Mouse (Mus musculus): Measurements from ENCODE around the gene Moxd2. TPM values are rescaled to one million over a fixed set of nuclear protein-coding genes. Genes with fewer than 3 reads are reported as not detected.

Gene Moxd2
- polyA plus RNA-seq (2015; fragmentation: Nextera tagmentation; extraction: Ambion mirVana) = not detected in 2 replicates

DNA sequence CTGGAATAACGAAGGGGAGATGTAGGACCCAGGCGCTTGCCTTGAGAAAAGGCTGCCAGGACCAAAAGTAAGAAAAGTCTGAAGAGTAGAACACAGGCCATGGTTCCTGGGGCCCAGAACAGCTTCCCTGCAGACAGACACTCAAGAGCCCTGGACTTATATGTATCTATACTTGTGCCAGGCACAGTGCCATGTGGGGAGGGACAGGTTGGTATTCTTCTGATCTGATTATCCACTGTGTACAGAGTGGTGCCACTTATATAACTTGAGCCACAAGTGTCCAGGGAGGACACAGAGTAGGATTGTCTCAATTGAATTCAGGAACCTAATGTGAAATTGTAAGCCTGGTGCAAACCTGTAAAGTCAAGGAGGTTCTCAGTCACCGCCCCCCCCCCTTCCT lies at the start of gene Moxd2:
Moxd2 (minus strand) TSS at position 101 of the 400 bp plus-strand sequence.
- Histone ChIP-seq H3K9me3 (ENCODE audit: control insufficient read depth, low read length) (no peaks in the 10 kb centered on the region), H3K4me3 (ENCODE audit: low read length) (no peak within 1 kb of the TSS), H3K4me1 (ENCODE audit: control insufficient read depth, insufficient read depth, low read depth, low read length) (no peaks in the 10 kb centered on the region), H3K4me2 (ENCODE audit: low read length) (no peak within 1 kb of the TSS), H3K36me3 (ENCODE audit: control insufficient read depth, insufficient read depth, low read length) (no peaks in the 10 kb centered on the region), H3K27ac (ENCODE audit: low read depth, low read length) (no peak within 1 kb of the TSS), H3K9ac (ENCODE audit: low read depth, low read length) (no peak within 1 kb of the TSS), H3K27me3 (replicated peaks; ENCODE audit: control insufficient read depth, insufficient read depth, low read length) (no peaks in the 10 kb centered on the region)
- no peak for ATAC-seq
- WGBS = 95% methylated on average over 3 of the region's 3 CpGs

DNA sequence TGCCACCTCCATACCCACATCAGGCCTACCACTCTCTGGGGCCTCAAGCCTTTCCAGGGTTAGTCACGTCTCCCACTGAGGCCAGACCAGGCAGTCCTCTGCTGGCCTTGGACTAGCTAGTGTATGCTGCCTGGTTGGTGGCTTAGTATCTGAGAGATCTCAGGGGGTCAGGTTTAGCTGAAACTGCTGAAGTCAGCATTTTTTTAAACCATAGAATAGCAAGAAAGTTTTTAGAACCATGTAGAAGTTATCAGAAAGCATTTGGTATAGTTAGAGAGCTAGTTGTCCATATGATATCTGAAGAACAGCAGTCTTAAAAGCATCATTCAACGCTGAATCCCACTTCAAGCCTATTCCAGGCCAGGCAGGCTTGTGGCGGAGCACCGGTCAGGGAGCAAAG lies 32.7 kb upstream of the Moxd2 start:
- H3K4me3 ChIP-seq (ENCODE audit: low read length) = no peak overlapping the region
- H3K36me3 ChIP-seq (ENCODE audit: control insufficient read depth, insufficient read depth, low read length) = no peaks in the 10 kb centered on the region
- no peak overlapping the region for H3K9ac ChIP-seq (ENCODE audit: low read depth, low read length)
- no peak overlapping the region for H3K4me2 ChIP-seq (ENCODE audit: low read length)
- H3K27me3 ChIP-seq (replicated peaks; ENCODE audit: control insufficient read depth, insufficient read depth, low read length) = no peaks in the 10 kb centered on the region
- ATAC-seq = no peak
- no peaks in the 10 kb centered on the region for H3K4me1 ChIP-seq (ENCODE audit: control insufficient read depth, insufficient read depth, low read depth, low read length)
- no peak overlapping the region for H3K27ac ChIP-seq (ENCODE audit: low read depth, low read length)
- WGBS = 81% methylated on average over 4 of the region's 4 CpGs
- H3K9me3 ChIP-seq (ENCODE audit: control insufficient read depth, low read length) = no peaks in the 10 kb centered on the region

DNA sequence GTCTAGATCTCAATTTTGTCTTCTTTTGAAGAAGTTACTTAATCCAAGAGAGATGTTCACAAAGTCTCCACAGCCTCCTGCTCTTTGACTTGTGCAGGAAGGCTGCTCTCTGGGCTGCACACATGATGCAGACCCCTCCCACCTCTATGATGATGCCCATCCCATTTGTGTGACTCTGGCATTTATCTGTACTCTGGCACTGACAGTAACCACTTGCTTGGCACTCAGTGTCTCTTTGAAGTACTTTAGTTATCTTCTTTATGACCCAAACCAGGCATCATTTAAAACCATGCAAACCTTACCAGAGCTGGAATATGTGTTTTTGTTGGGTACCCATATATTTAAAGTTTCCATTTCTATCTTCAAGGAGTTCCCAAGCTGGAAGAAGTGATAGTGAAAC lies 13.0 kb upstream of the Moxd2 start, which contains the start of gene Prss58:
Prss58 (minus strand) TSS at position 101 of the 400 bp plus-strand sequence.
- Histone ChIP-seq H3K36me3 (ENCODE audit: control insufficient read depth, insufficient read depth, low read length) (no peaks in the 10 kb centered on the region), H3K4me1 (ENCODE audit: control insufficient read depth, insufficient read depth, low read depth, low read length) (no peaks in the 10 kb centered on the region), H3K4me3 (ENCODE audit: low read length) (no peak within 1 kb of the TSS), H3K27me3 (replicated peaks; ENCODE audit: control insufficient read depth, insufficient read depth, low read length) (no peaks in the 10 kb centered on the region), H3K9ac (ENCODE audit: low read depth, low read length) (no peak within 1 kb of the TSS), H3K9me3 (ENCODE audit: control insufficient read depth, low read length) (no peaks in the 10 kb centered on the region), H3K27ac (ENCODE audit: low read depth, low read length) (no peak within 1 kb of the TSS), H3K4me2 (ENCODE audit: low read length) (no peak within 1 kb of the TSS)
- ATAC-seq = no peak

DNA sequence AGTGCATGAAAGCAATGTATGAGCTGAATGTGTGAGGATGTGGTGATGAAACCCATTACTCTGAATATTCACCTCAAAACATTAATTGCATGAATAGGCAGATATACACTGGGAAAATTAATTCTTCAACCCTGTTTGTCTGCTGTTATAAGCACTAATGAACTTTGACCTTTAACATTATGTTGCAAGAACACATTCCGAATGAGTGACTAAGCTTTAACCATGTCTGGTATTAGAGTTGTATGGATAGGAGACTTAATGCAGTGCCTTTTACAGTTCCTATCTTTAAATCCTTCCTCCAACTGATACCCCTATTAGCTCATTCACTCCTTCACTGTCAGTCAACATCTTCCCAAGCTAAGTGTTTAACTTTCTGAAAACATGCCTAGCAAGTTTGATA lies 7.4 kb upstream of the Moxd2 start:
- 97% methylated on average over 1 of the region's 1 CpGs for WGBS
- H3K9ac ChIP-seq (ENCODE audit: low read depth, low read length) = no peak overlapping the region
- H3K27me3 ChIP-seq (replicated peaks; ENCODE audit: control insufficient read depth, insufficient read depth, low read length) = no peaks in the 10 kb centered on the region
- no peak for ATAC-seq
- no peak overlapping the region for H3K4me3 ChIP-seq (ENCODE audit: low read length)
- H3K36me3 ChIP-seq (ENCODE audit: control insufficient read depth, insufficient read depth, low read length) = no peaks in the 10 kb centered on the region
- no peaks in the 10 kb centered on the region for H3K9me3 ChIP-seq (ENCODE audit: control insufficient read depth, low read length)
- H3K27ac ChIP-seq (ENCODE audit: low read depth, low read length) = no peak overlapping the region
- no peak overlapping the region for H3K4me2 ChIP-seq (ENCODE audit: low read length)
- no peaks in the 10 kb centered on the region for H3K4me1 ChIP-seq (ENCODE audit: control insufficient read depth, insufficient read depth, low read depth, low read length)

DNA sequence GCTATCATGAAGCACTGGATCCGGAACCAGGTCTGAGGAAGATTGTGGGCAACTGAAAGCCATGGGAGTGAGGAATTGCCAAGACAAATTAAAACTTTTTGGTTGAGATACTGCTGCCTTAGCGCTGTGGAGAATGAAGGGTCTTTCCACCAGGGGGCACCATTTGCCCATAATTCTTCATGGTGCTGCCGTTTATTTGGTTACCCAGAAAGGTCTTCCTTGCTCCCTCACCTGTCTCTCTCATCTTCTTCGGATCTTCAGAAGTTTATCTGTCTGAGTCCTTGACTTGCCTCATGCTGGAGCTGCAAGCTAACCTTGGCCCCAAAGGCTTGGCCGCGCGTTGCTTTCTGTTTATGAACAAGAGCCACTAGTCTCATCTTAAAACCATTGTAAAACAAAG lies 6.3 kb upstream of the Moxd2 start:
- Histone ChIP-seq H3K27ac (ENCODE audit: low read depth, low read length) (no peak overlapping the region), H3K9ac (ENCODE audit: low read depth, low read length) (no peak overlapping the region), H3K4me3 (ENCODE audit: low read length) (no peak overlapping the region), H3K4me2 (ENCODE audit: low read length) (no peak overlapping the region), H3K27me3 (replicated peaks; ENCODE audit: control insufficient read depth, insufficient read depth, low read length) (no peaks in the 10 kb centered on the region), H3K4me1 (ENCODE audit: control insufficient read depth, insufficient read depth, low read depth, low read length) (no peaks in the 10 kb centered on the region), H3K9me3 (ENCODE audit: control insufficient read depth, low read length) (no peaks in the 10 kb centered on the region), H3K36me3 (ENCODE audit: control insufficient read depth, insufficient read depth, low read length) (no peaks in the 10 kb centered on the region)
- WGBS = 35% methylated on average over 7 of the region's 7 CpGs
- ATAC-seq = no peak

DNA sequence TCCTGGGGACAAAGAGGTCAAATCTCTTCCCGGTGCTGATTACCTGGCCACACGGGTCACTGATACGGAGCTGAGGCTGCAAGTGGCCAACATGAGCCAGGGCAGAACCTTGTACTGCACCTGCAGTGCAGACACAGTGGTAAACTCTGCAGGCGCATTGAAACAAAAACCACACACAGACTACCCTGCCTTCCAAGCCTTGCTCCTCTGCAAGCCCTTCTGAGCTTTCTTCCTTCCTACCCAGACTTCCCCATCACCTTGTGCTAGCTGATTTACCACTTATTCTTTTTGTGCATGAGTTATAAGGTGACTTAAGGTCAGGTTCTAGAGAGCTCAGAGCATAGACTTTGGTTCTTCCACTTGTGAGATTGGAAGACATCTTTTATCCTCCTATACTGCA lies 4.5 kb upstream of the Moxd2 start:
- Histone ChIP-seq H3K27ac (ENCODE audit: low read depth, low read length) (no peak overlapping the region), H3K4me3 (ENCODE audit: low read length) (no peak overlapping the region), H3K9me3 (ENCODE audit: control insufficient read depth, low read length) (no peaks in the 10 kb centered on the region), H3K36me3 (ENCODE audit: control insufficient read depth, insufficient read depth, low read length) (no peaks in the 10 kb centered on the region), H3K27me3 (replicated peaks; ENCODE audit: control insufficient read depth, insufficient read depth, low read length) (no peaks in the 10 kb centered on the region), H3K9ac (ENCODE audit: low read depth, low read length) (no peak overlapping the region), H3K4me1 (ENCODE audit: control insufficient read depth, insufficient read depth, low read depth, low read length) (no peaks in the 10 kb centered on the region), H3K4me2 (ENCODE audit: low read length) (no peak overlapping the region)
- no peak for ATAC-seq
- WGBS = 84% methylated on average over 4 of the region's 4 CpGs

DNA sequence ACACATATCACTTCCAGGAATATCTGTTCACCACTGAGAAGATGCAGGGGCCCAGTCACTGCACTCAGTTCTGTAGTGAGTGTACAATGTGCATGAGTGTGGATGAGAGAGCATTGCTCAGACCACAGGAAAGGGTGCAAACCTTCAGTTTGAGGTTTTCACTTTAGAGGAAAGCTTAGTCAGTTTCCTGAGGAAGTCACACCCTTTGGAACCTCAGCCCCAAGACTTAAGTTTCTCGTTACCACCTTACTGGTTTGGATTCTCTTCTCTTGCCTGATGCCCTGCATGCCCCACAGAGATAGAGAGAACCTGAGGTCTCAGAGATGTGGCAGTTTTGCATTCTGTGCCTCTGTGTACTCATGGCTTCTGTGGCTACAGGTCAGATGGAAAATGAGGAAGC lies 3.7 kb upstream of the Moxd2 start:
- Histone ChIP-seq H3K4me2 (ENCODE audit: low read length) (no peak overlapping the region), H3K9ac (ENCODE audit: low read depth, low read length) (no peak overlapping the region), H3K9me3 (ENCODE audit: control insufficient read depth, low read length) (no peaks in the 10 kb centered on the region), H3K27me3 (replicated peaks; ENCODE audit: control insufficient read depth, insufficient read depth, low read length) (no peaks in the 10 kb centered on the region), H3K4me1 (ENCODE audit: control insufficient read depth, insufficient read depth, low read depth, low read length) (no peaks in the 10 kb centered on the region), H3K27ac (ENCODE audit: low read depth, low read length) (no peak overlapping the region), H3K36me3 (ENCODE audit: control insufficient read depth, insufficient read depth, low read length) (no peaks in the 10 kb centered on the region), H3K4me3 (ENCODE audit: low read length) (no peak overlapping the region)
- WGBS = 74% methylated on average over 1 of the region's 1 CpGs
- no peak for ATAC-seq

DNA sequence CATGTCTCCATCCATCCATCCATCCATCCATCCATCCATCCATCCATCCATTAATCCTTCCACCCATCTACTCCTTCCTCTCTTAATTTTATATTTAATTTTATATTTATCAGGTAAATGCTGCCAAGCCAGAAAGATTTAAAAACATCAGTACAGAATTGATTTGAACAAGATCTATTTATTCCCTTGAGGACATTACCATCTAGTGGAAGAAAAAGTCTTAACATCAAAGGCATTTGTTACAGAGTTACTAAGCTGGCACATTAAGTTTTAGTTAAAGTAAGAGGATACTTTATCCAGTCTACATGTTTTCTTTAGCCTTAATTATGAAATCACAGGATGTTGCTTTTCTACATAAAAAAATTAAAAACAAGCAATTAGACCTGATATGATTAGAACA lies 42.0 kb downstream of the Moxd2 start:
- Histone ChIP-seq H3K36me3 (ENCODE audit: control insufficient read depth, insufficient read depth, low read length) (no peaks in the 10 kb centered on the region), H3K4me2 (ENCODE audit: low read length) (no peak overlapping the region), H3K27me3 (replicated peaks; ENCODE audit: control insufficient read depth, insufficient read depth, low read length) (no peaks in the 10 kb centered on the region), H3K9ac (ENCODE audit: low read depth, low read length) (no peak overlapping the region), H3K9me3 (ENCODE audit: control insufficient read depth, low read length) (no peaks in the 10 kb centered on the region), H3K4me3 (ENCODE audit: low read length) (no peak overlapping the region), H3K4me1 (ENCODE audit: control insufficient read depth, insufficient read depth, low read depth, low read length) (no peaks in the 10 kb centered on the region), H3K27ac (ENCODE audit: low read depth, low read length) (no peak overlapping the region)
- no peak for ATAC-seq

Measured in hindbrain, embryonic 16.5 days (tissue).